Mouse (Mus musculus): Measurements from ENCODE around the gene Ankrd37.

Gene Ankrd37

DNA sequence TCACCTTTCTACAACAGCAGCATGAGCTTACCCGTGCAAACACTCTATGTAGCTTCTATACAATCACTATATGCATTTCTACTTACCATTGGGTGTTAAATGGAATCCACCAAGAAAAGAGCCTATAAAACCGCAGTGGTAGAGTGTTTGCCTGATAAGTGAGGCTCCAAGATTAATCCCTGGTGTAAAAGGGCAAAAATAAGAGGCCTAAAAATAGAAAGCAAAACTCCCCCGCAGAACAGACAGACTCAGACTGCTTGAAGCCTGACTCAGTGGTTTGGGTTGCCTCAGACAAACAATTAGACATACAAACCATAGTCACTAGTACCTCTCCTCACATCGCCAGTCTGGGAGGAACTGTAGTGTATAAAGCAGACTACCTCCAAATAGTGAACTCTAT is at the start of gene Ankrd37:
Ankrd37 (minus strand) TSS at position 112 of the 400 bp plus-strand sequence.
- no peak for DNase-seq

DNA sequence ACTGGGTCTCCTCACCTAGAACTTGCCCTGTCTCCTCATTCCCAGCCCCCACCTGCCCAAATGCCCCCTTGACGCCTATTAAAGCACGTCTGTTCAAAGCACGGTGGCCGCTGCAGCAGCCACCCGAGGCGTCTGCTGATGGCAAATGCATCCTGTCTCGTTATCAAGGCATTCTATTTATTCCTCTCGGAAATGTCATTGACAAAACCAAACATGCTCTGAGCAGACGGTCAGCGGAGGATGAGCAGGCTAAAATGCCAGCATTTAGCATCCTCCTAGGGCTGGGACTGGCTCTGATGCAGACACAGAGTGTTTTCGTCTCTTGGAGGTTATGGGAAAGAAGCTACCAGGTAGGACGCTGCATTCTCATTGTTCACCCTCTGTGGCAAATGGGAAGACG is 34.8 kb upstream of the Ankrd37 start:
- no peak for DNase-seq

DNA sequence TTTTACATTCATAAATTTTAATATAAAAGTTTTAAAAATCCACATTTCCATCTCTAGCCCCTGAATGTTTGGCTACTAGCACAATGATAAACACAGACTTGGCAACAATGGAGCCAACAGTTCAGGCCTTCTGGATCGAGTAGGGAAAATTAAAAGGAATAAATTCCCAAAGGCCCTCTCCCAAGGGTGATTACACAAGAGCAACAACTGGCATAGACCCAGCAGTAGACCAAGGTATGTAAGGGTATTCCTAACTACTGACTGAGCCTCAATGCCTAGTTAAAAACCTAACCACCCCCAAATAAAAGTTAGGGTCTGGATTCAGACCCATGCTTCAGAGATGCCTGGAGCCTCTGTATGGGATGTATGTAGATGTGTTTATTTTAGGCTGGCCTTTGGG is 34.2 kb upstream of the Ankrd37 start:
- no peak for DNase-seq

DNA sequence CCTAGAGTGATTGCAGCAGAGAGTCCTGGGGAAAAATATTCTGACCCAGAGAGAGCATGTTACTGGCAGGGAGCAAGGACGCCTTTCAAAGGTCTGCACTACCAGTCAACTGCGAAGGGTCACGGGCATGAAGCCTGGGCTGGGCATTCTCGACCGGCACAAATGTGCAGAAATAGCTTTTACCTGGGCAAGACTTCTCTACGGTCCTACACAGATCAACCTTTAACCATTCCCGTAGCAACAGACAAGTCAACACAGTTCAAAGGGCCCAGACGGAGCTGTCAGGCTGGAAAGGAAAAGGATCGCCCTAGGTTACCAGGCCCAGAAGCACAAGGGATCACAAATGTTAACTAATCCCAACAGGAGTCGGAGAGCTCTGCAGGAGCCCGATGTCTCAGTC is 30.7 kb upstream of the Ankrd37 start:
- DNase-seq = no peak

DNA sequence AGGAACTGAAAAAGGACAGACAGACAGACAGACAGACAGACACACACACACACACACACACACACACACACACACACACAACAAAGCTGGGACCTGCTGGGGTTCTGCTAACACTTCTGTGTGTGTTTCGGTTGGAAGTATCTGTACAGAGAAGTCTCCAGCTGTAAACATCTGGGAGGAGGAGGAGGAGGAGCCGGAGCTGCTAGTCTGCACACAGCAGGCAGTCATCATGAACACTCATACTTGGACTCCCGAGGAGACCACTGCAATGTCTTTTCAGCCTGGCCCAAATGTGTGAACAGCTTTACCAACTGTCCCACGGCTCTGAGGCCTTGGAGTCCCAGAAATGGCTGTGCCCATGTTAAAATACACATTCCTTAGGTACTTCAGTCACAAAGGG is 18.9 kb upstream of the Ankrd37 start:
- peak; percentile 85 for DNase-seq

DNA sequence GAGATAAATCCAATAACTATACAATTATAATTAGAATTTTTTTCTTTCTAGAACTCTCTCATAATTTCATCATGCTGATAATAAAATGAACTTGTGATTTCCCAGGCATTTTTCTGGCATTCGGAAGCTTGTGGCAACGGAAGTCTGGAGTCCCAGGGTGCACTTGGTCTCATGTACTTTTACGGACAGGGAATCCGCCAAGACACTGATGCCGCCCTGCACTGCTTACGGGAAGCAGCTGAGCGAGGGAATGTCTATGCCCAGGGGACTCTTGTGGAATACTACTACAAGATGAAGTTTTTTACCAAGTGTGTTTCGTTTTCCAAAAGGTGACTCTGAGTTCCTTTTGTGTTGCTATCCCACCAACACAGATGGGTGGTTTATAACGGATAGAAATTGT is 17.3 kb upstream of the Ankrd37 start:
- no peak for DNase-seq

DNA sequence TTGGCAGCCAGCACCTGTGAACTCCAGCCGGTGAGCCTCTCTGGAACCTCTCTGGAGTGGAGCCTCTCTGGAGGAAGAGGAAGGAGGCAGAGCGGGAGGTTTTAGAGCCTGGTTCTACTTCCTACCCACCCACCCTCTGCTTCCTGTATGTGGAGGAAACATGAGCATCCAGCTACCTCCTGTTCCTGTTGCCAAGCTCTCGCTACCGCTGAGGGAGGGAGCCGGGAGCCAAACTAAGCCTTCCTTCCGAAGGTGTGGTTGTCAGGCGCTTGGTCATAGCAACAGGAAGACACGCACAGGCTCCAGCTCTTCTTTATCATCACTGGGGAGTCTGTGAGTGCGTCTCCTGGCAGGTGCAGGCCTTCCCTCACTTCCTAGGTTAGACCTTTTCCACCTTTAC is 16.7 kb upstream of the Ankrd37 start:
- no peak for DNase-seq

DNA sequence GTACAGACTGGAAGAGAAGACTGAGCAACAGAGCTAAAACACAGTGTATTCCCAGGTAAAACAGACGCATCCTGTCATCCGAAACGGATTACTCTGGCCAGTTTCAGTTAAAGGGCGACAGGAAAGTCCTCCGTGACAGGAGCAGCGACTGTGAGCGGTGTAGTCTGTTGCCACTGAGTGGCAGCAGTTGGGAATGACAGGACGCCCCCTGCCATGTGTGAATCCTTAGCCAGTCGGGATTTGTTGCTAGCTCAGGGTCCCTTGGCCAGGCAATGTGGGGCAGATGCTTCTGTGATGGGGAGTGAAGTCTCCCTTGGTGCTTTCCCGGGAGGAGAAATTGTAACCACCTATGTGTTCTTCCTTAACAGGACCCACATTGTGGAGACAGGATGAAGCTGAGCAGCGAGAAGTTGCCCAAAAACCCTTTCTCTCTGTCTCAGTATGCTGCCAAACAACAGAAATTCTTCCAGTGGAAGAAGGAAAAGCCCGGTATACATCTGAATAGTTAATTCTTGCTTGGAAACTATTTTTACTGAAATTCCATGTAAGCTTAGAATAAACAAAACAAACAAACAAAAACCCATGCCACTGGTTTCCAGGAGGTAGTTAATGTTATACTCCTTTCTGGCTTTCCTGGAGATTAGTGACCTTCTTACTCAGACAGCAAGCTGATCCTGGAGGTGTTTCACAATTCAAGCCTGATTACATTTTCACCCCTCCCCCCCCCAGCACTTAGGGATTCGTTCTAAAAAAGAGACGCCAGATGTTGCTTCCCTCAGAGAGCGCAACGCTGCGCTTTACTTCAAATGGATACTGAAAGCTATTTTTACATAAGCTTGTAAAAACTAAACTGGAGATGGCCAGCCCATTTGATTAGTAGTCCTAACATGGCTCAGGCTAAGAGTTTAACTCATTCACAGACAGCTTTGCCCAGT is 5.5 kb upstream of the Ankrd37 start:
- DNase-seq = peak; percentile 61

DNA sequence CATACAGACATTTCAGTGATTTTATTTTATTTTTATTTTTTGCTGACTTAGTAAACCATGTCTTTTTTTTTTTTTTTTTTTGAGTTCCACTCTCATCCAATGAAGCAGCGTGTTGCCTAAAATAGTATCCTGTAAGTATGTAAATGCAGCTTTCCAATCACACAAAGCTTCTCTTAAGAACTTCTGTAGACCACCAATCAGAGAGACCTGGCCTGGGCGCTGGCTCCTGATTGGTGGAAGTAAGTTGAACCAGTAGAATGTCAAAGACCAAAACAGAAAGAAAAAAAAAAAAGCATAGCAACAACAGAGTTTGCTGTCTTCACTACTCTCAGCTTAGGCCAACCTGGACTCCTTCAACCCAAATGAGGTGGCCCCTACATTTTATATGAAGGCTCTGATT is 4.8 kb upstream of the Ankrd37 start:
- DNase-seq = peak; percentile 28

DNA sequence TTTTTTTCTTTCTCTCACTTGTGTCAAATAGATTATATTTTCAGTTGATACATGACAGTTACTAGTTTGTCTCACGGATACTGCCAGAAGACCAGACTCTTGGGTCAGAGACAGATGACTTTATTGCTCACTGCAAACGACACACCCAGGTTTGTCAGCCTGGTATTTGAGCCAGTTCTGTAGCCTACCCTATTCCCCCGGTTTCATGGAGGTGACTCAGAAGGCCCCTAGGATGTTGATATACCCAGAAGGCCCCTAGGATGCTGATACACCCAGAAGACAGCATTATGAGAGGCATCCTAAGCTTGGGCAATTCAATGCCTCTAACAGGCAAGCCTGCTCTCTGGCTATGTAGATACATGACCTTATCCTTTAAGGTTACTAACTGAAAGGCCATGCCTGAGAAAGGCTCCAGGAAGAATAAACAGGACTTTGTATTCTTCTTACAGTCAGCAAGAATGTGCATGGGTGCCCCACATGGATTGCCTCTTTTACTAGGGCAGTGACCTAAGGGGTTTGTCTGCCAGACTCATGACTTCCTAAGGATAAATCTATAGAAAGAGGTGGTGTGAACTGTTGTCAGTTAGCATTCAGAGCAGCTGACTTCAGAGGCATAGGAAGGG is 1.7 kb upstream of the Ankrd37 start:
- no peak for DNase-seq

DNA sequence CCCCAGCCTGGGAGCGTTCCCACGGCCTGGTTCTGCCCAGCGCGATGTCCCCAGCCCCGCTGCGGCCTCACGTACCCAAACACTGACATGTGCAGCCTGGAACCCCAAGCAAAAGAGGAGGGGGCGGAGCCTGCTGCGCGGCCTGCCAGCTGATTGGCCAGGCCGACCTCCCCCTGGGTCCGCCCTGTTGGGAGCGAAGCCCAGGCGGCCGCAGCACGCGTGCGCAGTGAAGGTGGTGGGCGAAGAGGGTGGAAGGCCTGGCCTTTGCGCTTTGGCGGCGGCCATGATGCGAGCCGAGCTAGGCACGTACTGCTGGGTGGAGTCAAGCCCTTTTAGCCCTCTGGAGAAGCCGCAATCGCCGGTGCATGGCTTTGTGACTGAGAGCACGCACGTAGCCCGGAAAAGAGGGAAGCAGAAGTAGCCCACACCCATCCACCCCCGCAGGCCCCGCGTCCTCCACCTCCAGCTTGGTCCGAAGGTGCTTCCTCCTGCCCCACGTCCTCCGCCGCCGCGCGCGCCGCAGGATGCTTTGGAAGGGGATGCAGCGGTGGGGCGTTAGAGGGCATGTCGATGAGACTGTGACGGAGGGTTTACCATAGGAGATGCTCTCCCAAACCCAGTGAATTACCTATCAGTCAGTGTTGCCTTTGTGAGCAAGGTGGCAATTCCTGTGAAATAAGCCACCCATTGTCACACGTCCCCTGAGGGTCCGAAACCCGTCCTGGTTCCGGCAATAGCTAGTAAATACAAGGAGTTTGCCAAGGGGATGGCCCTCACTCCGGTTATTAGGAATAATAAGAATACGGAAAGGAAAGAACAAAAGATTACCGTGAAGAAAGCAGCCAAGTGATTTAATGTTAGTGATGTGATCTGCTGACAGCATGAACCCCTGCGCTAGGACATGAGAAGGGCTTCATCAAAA is 5.5 kb downstream of the Ankrd37 start:
- peak; percentile 99 for DNase-seq

DNA sequence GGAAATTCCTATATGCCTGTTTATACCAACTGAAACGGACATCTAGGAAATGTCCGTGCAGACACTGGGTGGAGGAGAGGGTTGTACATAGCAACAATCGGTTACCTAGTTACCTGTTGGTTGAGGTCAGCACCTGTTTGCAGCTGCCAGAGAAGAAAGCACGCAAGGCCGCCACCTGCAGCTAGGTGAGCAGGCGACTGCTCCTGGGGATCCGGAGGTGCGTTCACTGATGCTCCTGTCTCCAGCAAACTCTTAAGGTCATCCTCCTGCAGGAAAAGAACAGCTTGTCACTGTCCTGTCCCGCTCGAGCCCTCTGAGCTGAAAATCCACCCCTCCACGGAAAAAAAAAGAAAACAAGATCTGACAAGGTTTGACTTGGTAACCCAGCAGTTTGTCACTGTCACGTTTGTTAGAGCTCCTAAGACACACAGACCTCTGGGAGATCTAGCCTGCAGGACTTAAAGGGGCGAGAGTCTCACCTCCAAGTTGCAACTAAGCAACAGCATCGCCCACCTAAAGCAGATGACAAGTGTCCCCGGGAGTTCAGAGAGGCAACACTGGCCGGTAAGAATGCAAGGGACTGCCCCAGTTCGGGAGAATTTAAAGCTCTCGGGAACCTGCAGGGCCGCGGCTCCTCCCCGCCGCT is 6.2 kb downstream of the Ankrd37 start, which contains the start of gene Lrp2bp:
Lrp2bp (plus strand) TSS at position 166 of the 646 bp plus-strand sequence.
- peak; percentile 40 for DNase-seq

DNA sequence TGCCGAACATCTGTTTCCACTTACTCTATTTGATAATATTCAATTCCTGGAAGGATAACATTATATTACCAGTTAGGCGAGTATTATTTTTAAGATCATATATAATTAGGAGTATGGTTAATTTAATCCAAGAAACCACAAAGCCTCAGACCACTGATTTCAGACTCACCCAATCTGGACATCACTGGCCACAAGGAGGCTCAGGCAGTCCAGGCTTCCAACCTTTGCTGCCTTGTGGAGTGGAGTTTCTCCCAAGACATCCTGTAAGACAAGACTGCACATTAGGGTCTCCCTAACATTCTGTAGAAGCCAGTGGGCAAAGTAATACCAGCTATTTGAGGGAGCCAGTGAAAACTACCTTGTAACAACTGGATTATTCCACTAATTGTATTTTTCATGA is 7.3 kb downstream of the Ankrd37 start:
- peak; percentile 17 for DNase-seq

DNA sequence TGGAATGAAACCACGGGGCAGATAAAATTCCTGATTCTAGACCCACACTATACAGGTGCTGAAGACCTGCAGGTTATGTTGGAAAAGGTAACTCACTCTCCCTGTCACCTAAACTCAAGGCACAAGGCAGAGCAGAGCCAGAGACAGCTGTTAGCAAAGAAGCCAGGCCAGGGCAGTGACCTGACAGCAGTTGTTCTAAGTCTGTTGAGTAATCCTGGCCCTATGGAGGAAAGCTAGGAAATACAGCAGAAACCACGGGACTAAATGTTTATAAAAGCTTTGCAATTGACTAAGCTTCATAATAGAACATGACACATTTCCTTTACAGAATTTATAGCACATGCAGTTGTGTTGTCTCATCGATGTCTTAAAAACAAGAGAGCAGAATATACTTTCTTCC is 9.9 kb downstream of the Ankrd37 start:
- DNase-seq = no peak

DNA sequence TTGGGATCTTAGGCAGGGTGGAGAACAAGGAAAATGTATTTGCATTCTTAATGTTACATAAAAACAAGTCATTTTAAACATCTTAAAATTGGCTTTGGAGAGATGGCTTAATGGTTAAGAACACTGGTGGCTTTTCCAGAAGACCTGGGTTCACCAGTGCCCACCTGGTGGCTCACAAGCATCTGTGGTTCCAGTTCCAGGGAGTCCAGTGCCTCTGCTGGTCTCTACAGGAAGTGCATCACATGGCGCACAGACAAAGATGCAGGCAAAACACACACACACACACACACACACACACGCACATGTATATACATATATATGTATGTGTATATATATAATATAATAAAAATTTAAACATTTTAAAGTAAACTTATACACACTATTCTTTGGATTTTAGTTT is 11.4 kb downstream of the Ankrd37 start:
- DNase-seq = peak; percentile 18

DNA sequence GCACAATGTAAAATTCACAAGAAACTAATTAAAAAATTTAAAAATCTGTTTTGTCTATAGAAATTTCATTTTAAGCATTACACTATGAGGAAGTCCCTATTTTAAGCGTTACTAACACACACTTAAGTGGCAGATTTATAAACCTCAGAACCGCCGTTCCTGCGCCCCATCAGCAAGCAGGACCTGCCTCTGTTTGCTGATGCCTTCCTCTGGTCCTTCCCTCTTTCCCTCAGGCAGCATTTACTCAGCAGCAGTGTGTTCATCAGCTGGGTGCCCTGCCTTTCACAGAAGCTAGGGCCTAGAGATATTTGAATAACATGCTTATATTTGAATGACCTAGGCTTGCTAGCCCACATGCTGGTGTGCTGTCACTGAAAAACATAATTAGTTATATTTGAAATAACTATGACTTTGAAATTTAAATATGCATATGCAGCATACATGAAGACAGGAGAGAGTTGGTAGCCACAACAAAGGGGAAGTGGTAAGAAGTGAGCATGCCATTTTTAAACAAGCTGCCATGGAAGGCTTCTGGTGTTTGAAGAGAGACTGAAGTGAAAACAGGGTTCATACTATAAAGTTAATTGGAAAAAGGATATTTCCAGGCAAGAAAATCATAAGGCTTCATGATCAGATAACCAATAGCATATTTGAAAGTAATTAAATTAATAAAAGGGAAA is 14.7 kb downstream of the Ankrd37 start:
- no peak for DNase-seq

DNA sequence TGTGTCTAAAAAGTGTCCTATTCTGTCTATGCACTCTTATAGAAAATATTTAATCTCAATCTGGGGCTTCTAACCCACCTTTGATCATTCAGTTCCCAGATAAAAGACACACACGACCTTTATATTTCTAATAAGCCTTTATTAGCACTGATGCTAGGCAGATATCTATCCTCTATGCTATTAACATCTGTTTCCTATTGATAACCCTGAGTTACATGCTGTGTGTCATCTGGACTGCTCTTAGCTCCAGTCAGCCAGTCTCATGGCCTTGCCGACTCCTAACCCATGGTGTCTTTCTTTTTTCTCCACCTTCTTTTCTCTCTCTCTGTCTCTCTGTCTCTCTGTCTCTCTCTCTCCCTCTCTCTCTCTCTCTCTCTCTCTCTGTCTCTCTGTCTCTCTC is 17.3 kb downstream of the Ankrd37 start:
- no peak for DNase-seq

DNA sequence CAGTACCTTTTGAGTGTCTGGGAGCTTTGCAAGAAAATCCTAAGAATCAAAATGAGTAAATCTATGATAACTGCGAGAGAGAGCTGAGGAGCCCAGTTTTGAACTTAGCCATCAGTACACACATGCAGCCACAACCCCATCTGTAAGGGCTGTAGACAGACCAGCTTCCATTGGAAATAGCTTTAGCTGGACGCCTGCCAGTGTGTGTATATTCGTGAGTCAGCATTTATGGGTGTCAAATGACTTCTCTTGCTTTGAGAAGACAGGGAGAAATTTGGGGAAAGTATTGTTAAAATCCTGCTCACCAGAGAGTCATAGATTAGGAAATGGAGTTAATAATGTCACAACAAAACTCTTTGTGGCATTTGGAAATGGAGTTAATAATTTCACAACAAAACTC is 18.8 kb downstream of the Ankrd37 start:
- no peak for DNase-seq

DNA sequence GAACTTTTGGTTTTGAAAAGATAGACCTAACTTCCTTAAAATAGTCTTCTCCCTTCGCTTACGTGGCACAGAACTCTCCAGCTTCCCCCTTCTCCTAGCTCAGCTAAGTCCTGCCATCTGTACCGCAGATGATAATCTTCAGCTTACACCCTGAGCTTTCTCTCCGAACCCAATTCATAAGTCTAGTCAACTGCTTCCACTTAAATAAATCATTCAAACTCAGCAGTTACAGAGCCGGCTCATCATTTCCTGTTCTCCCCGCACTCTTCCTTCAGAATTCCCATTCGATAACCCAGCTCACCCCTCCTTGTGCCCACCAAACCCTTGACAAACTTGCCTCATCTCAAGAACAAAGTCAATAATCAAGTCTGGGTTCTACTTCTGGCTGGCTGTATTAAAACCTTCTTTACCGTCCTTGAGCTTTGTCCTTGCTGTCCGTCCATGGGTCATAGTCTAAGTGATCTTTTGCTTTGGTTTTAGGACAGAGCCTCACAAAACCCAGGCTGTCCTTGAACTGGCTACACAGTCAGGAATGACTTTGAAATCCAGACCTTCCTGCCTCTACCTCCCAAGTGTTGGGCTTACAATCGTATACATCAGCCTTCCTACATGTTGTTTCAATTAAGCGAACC is 29.6 kb downstream of the Ankrd37 start:
- DNase-seq = peak; percentile 9

DNA sequence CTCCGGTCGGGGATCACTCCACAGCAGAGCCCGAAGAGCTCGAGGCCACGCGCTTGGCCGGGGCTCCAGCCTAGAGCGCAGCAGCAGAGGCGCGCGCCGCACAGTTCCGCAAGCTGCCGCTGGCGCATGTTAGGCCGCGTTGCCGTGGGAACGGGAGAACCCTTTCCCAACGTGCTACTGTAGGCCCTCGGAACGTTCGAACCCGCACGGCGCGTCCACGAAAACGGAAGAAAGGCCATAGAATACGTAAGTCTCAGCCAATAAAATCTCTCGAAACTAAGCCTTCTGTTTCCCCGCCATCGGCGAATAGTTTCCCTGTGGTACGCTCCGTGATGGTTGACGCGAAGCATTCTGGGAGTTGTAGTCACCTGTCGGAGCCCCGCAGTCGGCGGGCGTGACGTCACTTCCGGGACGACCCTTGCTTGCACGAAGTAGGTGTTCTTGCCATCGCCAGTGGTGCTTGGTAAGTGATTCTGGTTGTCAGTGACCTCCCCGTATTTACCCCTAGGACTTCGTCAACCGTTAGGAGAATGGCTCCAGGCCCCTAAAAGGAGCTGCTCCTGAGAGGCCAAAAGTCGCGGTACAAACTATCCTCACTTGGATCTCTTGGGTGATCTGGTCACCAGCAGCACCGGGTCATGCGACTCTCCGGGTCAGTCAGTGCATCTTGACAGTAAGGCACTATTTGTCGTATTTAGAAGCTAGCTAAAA is 30.2 kb downstream of the Ankrd37 start, which contains the start of the genes 1700029J07Rik and Ufsp2:
1700029J07Rik (minus strand) TSS at position 127 of the 711 bp plus-strand sequence.
Ufsp2 (plus strand) TSS at position 403 of the 711 bp plus-strand sequence.
- peak; percentile 98 for DNase-seq

Measured in lung, postnatal 10 days (tissue).